Mouse (Mus musculus) midbrain, embryonic 11.5 days (tissue): ENCODE measurements at regions not wholly inside any gene's neighbourhood (a gene's known extent, or its start where the extent isn't known, plus 50 kb on each side); places are given as distances from the start of the nearest gene placed in this dataset.

Experiments used
- ATAC-seq: fragments of 200-750 bp; cut with Nextera tagmentation; 2 replicates; pipeline ENCODE4 v1.8.0; 2017; ENCODE audit warnings: moderate TSS enrichment, moderate library complexity; ENCODE audit not compliant: low FRiP score
- DNase-seq: peaks from one replicate; pipeline ENCODE4 v3.0.0; 2015; ENCODE audit warnings: low spot score; ENCODE audit errors: missing footprints
- H3K27ac ChIP-seq: fragments of 300-500 bp; sonication (generic); 2 replicates; pipeline ENCODE4 v1.5.1; 2014; ENCODE audit warnings: low read depth, low read length
- H3K27me3 ChIP-seq: fragments of 300-500 bp; sonication (generic); 2 replicates; pipeline ENCODE4 v1.6.1; 2014; ENCODE audit warnings: mild to moderate bottlenecking, low read length, moderate library complexity, mixed read lengths; ENCODE audit not compliant: control insufficient read depth, insufficient read depth
- H3K36me3 ChIP-seq: fragments of 300-500 bp; sonication (generic); 2 replicates; pipeline ENCODE4 v1.6.1; 2014; ENCODE audit warnings: mild to moderate bottlenecking, low read length, moderate library complexity, mixed read lengths; ENCODE audit not compliant: control insufficient read depth, insufficient read depth
- H3K4me1 ChIP-seq: fragments of 300-500 bp; sonication (generic); 2 replicates; pipeline ENCODE4 v1.6.1; 2014; ENCODE audit warnings: low read length; ENCODE audit not compliant: control insufficient read depth, insufficient read depth
- H3K4me2 ChIP-seq: fragments of 300-500 bp; sonication (generic); 2 replicates; pipeline ENCODE4 v1.6.1; 2014; ENCODE audit warnings: mild to moderate bottlenecking, moderate library complexity
- H3K4me3 ChIP-seq: fragments of 300-500 bp; sonication (generic); 2 replicates; pipeline ENCODE4 v1.5.1; 2014; ENCODE audit warnings: low read depth, low read length
- H3K9ac ChIP-seq: fragments of 300-500 bp; sonication (generic); 2 replicates; pipeline ENCODE4 v1.6.1; 2014; ENCODE audit warnings: low read length
- H3K9me3 ChIP-seq: fragments of 300-500 bp; sonication (generic); 2 replicates; pipeline ENCODE4 v1.6.1; 2016; ENCODE audit warnings: low read length; ENCODE audit not compliant: control insufficient read depth
- WGBS: fragments of 180-500 bp; shearing (Covaris S2); extraction: QIAGEN DNeasy Blood & Tissue Kit; methylation state at CpG from one replicate; pipeline ENCODE4 v1.1.7; 2014; 5-methylcytosine and 5-hydroxymethylcytosine counted together

DNA sequence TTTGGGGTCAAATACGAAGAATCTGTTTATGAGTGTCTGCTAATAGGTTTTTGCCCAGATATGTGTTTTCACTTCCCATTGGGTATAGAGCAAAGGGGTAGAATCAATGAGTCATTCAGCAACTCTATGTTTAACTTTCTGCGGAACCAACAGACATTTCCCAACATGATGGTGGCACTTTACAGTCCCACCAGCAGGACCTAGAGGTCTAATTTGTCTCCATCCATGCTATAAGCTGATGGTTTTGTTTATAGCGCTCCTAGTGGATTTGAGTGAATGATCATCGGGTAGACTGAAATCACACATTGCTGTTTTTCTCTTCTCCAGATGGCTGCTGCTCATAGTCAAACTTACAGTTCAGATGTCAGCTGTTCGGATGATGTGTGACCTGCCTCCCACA is 99.7 kb upstream of the Arid5b start:
- Histone ChIP-seq H3K27ac (no peak overlapping the region), H3K4me2 (no peak overlapping the region)
- WGBS = 90% methylated on average over 5 of the region's 5 CpGs

DNA sequence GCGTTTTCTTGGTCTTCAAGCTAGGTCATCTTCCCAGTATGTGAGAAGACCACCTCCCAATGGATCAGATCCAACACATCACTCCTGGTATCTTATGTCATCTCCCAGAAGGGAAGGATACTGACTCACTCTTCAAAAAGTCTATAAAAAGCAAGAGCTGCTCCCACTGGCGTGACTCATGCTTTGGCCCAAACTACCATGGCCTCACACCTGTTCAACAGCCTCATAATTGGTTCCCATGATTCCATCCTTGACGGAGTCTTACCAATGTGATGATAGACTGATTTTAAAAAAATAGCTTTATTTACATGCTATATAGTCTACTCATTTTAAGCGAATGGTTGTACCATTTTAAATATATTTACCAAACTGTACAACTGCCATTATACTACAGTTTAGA is 98.9 kb upstream of the Arid5b start:
- H3K4me3 ChIP-seq = no peak overlapping the region
- whole genome bisulfite sequencing = 93% methylated on average over 4 of the region's 4 CpGs
- no peaks in the 10 kb centered on the region for H3K4me1 ChIP-seq
- H3K27ac ChIP-seq = no peak overlapping the region
- no peak overlapping the region for H3K4me2 ChIP-seq
- no peak overlapping the region for H3K9ac ChIP-seq
- no peaks in the 10 kb centered on the region for H3K27me3 ChIP-seq
- DNase-seq = no peak
- no peaks in the 10 kb centered on the region for H3K36me3 ChIP-seq
- H3K9me3 ChIP-seq = no peaks in the 10 kb centered on the region
- ATAC-seq = no peak

More for the DNA sequence above, 99.7 kb upstream of the Arid5b start:
- Histone ChIP-seq H3K9ac (no peak overlapping the region), H3K4me3 (no peak overlapping the region), H3K36me3 (no peaks in the 10 kb centered on the region), H3K4me1 (no peaks in the 10 kb centered on the region), H3K9me3 (no peaks in the 10 kb centered on the region), H3K27me3 (no peaks in the 10 kb centered on the region)
- no peak for DNase-seq
- ATAC-seq = no peak

DNA sequence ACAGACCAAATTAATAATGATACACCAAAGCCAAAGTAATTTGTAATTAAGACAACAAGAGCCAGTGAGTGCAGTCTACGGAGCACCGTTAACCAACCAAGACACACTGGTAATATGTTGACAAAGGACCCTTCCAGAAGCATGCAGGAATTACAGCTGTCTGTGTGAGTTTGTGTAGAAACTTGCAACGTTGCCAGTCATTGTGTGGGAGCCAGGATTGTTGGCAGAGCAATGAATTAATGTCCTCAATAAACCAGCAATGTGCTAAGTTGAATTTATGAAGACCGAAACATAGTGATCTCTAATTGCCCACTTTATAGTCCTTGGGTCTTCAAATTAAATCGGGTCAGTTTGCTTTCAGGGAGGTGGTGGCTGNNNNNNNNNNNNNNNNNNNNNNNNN is 95.3 kb upstream of the Arid5b start:
- WGBS = 86% methylated on average over 5 of the region's 5 CpGs
- no peak overlapping the region for H3K4me2 ChIP-seq
- no peak for ATAC-seq
- H3K9me3 ChIP-seq = no peaks in the 10 kb centered on the region
- H3K9ac ChIP-seq = no peak overlapping the region
- DNase-seq = no peak
- H3K4me1 ChIP-seq = no peaks in the 10 kb centered on the region
- no peaks in the 10 kb centered on the region for H3K36me3 ChIP-seq
- no peak overlapping the region for H3K4me3 ChIP-seq
- H3K27me3 ChIP-seq = no peaks in the 10 kb centered on the region
- H3K27ac ChIP-seq = no peak overlapping the region

DNA sequence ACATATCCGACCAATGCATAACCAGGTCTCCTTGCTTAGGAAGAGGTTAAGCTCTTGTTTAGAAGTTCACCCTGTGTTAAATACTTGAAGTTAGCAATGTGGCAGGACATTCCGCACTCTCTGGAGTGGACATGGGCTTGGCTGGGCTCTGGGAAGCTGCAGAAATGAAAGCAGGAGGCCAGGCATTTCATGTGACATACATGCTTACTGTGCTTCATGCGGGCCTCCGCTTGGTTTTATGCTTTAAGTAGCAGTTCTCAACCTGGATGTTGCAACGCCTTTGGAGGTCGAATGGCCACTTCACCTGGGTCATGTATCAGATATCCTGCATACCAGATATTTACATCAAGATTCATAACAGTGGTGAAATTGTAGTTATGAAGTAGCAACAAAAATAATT is 93.2 kb upstream of the Arid5b start:
- H3K4me1 ChIP-seq = no peaks in the 10 kb centered on the region
- ATAC-seq = no peak
- no peak for DNase-seq
- H3K9ac ChIP-seq = no peak overlapping the region
- 94% methylated on average over 6 of the region's 6 CpGs for WGBS
- no peak overlapping the region for H3K4me3 ChIP-seq
- no peaks in the 10 kb centered on the region for H3K27me3 ChIP-seq
- H3K27ac ChIP-seq = no peak overlapping the region
- H3K9me3 ChIP-seq = no peaks in the 10 kb centered on the region
- no peak overlapping the region for H3K4me2 ChIP-seq
- H3K36me3 ChIP-seq = no peaks in the 10 kb centered on the region

DNA sequence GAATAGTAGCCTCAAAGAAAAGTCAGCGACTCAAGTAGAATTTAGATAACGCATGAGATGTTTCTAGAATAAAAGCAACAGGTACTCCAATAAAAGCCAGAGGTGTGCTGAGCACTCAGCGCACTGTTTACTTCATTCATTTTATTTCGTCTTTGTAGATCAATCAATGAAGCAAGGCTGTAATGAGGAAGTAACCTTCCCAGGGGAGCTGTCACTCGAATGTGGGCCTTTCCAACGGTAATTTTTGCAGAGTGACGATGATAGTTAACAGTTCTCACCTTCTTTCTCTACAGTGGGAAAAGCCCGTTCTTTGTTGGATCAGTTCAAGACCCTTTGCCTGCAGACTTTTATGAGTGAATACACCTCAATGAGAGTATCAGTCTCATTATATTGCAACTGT is 92.4 kb upstream of the Arid5b start:
- ATAC-seq (no peak), DNase-seq (no peak)
- Histone ChIP-seq H3K27ac (no peak overlapping the region), H3K9ac (no peak overlapping the region), H3K4me2 (no peak overlapping the region), H3K27me3 (no peaks in the 10 kb centered on the region), H3K9me3 (no peaks in the 10 kb centered on the region), H3K36me3 (no peaks in the 10 kb centered on the region), H3K4me3 (no peak overlapping the region), H3K4me1 (no peaks in the 10 kb centered on the region)
- 89% methylated on average over 8 of the region's 8 CpGs for WGBS

GRCm38 (mm10) chr10:68366796-68367195 is 88.3 kb upstream of the Arid5b start:
- H3K9me3 ChIP-seq = no peaks in the 10 kb centered on the region
- H3K27me3 ChIP-seq = no peaks in the 10 kb centered on the region
- H3K27ac ChIP-seq = no peak overlapping the region
- DNase-seq (no peak), ATAC-seq (no peak)
- 88% methylated on average over 3 of the region's 3 CpGs for WGBS
- H3K9ac ChIP-seq = no peak overlapping the region
- H3K4me2 ChIP-seq = no peak overlapping the region
- H3K4me3 ChIP-seq = no peak overlapping the region
- H3K4me1 ChIP-seq = no peaks in the 10 kb centered on the region
- no peaks in the 10 kb centered on the region for H3K36me3 ChIP-seq

GRCm38 (mm10) chr10:68360765-68361483 is 82.4 kb upstream of the Arid5b start:
- DNase-seq (no peak), ATAC-seq (no peak)
- WGBS = 78% methylated on average over 6 of the region's 6 CpGs
- Histone ChIP-seq H3K9me3 (no peaks in the 10 kb centered on the region), H3K27me3 (no peaks in the 10 kb centered on the region), H3K9ac (no peak overlapping the region), H3K4me1 (peaks cover 2% of the 10 kb centered on the region), H3K27ac (no peak overlapping the region), H3K36me3 (no peaks in the 10 kb centered on the region), H3K4me3 (no peak overlapping the region), H3K4me2 (no peak overlapping the region)

GRCm38 (mm10) chr10:68359135-68359534 is 80.6 kb upstream of the Arid5b start:
- Histone ChIP-seq H3K27me3 (no peaks in the 10 kb centered on the region), H3K9ac (no peak overlapping the region), H3K9me3 (no peaks in the 10 kb centered on the region), H3K4me3 (no peak overlapping the region), H3K27ac (no peak overlapping the region), H3K4me1 (peaks cover 11% of the 10 kb centered on the region), H3K4me2 (no peak overlapping the region), H3K36me3 (no peaks in the 10 kb centered on the region)
- no peak for ATAC-seq
- 97% methylated on average over 2 of the region's 2 CpGs for whole genome bisulfite sequencing
- DNase-seq = no peak

DNA sequence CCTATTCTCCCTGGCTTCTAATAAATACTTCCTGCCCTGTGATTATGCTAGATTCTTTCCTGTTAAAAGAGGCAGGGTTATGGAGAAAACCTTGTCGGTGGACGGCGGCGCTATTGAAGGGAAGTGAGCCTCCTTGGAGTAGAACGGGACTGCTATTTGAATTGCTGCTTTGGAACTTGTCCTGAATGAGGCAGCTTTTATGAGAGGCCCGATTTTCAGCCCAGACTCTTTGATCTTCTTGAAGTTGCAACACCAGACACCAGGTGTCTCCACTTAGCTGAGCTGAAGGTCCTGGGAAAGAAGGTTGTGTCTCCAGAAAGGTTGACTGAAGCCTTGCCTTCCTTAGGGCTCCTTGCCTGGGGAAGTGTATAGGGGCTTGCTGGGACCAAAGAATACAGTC is 78.4 kb upstream of the Arid5b start:
- no peak for DNase-seq
- no peak overlapping the region for H3K4me2 ChIP-seq
- no peak overlapping the region for H3K9ac ChIP-seq
- ATAC-seq = no peak
- no peak overlapping the region; the same call in 1 of the 2 replicates for H3K27ac ChIP-seq
- no peaks in the 10 kb centered on the region for H3K9me3 ChIP-seq
- no peaks in the 10 kb centered on the region for H3K36me3 ChIP-seq
- 81% methylated on average over 6 of the region's 6 CpGs for WGBS
- H3K4me1 ChIP-seq = peaks cover 11% of the 10 kb centered on the region
- H3K4me3 ChIP-seq = no peak overlapping the region
- H3K27me3 ChIP-seq = no peaks in the 10 kb centered on the region
